Mouse (Mus musculus) brain, embryonic 14.5 days (tissue): ENCODE results near the gene Myh14. TPM values are rescaled to one million over a fixed set of nuclear protein-coding genes. Genes with fewer than 3 reads are reported as not detected.

Experiments
- DNase-seq: peaks from one replicate; pipeline ENCODE4 v3.0.0-alpha.2; 2011; ENCODE audit warnings: low read depth
- CTCF ChIP-seq: fragments of 200-500 bp; IDR thresholded peaks from 2 replicates; pipeline ENCODE4 v1.5.1; 2012; ENCODE audit warnings: inconsistent platforms, mild to moderate bottlenecking, moderate library complexity, borderline replicate concordance; ENCODE audit not compliant: insufficient read depth, insufficient read length; ENCODE audit errors: extremely low read depth
- POLR2A ChIP-seq: fragments of 200-500 bp; IDR thresholded peaks from 2 replicates; pipeline ENCODE4 v1.6.1; 2012; ENCODE audit warnings: mild to moderate bottlenecking, inconsistent platforms, borderline replicate concordance; ENCODE audit not compliant: poor library complexity, insufficient read depth, insufficient read length, severe bottlenecking; ENCODE audit errors: extremely low read depth
- polyA plus RNA-seq: library from polyadenylated mRNA; depleted of rRNA; stranded (reverse); fragments of >200 nt; gene quantifications from 2 replicates; pipeline ENCODE4 v1.2.3, GENCODE M21; 2012

The Myh14 gene
- polyA plus RNA-seq, 1 experiment, result 1.8 TPM

- no peak for DNase-seq
- TF ChIP-seq POLR2A (no peak), CTCF (no peak)
Measured at GRCm38 (mm10) chr7:44663546-44663945, 7.1 kb downstream of the Myh14 start.

GRCm38 (mm10) chr7:44662569-44662968 lies 8.1 kb downstream of the Myh14 start:
- TF ChIP-seq POLR2A, result no peak
- no peak for TF ChIP-seq CTCF
- no peak for DNase-seq

DNA sequence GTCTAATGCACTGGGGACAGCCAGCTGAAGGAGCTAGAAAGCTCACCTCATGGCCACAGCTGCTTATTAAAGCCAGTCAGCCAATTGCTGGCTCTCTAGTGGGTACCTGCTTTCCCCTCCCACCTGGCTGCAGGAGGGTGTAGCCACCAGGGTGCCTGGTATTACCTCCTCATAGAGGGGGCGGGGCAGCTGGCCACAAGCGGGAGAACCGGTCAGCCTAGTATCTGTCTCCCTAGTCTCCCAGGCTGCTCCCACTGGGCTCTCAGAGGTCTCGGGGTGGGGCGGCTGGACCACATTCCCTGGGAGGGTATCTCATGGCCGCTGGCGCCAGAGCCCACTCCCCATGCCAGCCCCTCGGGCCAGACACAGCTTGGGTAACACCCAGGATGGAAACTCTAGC lies 8.5 kb downstream of the Myh14 start:
- DNase-seq, result no peak
- TF ChIP-seq POLR2A (no peak), CTCF (no peak)

GRCm38 (mm10) chr7:44661219-44661618 lies 9.4 kb downstream of the Myh14 start:
- no peak for TF ChIP-seq POLR2A
- no peak for TF ChIP-seq CTCF
- DNase-seq, result peak; percentile 39

GRCm38 (mm10) chr7:44655504-44655903 lies 15.1 kb downstream of the Myh14 start:
- TF ChIP-seq CTCF (peak; percentile 70), POLR2A (no peak)
- peak; percentile 39 for DNase-seq

DNA sequence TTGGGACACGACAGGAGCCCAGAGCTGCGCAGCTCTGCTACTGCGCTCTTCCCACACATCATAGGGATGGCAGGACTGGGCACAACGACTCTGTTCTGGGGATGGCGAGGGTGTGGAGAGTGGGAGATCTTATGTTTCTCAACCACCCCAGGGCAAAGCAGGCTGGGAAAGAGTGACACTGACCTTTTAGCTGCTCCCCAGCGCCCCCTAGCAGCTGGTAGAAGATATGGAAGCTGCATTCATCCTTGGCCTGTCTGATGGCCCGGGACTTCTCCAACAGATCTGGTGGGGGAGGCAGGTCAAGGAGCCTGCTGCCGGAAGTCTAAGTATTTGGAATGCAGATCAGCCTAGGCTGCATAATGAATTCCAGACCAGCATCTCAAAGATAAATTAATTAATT lies 16.9 kb downstream of the Myh14 start:
- DNase-seq, result no peak

GRCm38 (mm10) chr7:44651416-44651815 lies 19.2 kb downstream of the Myh14 start:
- no peak for TF ChIP-seq POLR2A
- no peak for TF ChIP-seq CTCF
- DNase-seq, result no peak

More for the DNA sequence above, 16.9 kb downstream of the Myh14 start:
- TF ChIP-seq POLR2A, result no peak
- TF ChIP-seq CTCF, result peak; percentile 41; the same call in 1 of the 2 replicates

DNA sequence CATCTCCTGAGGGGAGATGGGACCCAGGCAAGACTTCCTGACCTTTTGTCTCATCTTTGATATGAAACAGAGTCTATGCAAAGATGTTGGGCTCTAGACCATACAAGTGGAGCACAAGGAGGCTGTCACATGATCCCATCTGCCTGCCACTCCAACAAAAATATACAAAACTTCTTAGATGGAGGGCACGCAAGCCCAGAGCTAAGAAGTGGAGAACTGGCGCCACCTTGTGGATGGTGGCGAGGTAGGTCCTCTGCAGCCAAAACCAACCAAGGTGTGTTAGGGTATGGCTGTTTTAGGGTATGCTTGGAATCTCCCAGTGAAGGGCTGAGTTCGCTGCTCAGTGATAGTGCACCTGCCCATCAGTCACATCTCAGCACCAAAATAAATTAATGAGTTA lies 20.7 kb downstream of the Myh14 start:
- TF ChIP-seq POLR2A (no peak), CTCF (peak; percentile 85)
- DNase-seq, result peak; percentile 73

GRCm38 (mm10) chr7:44649094-44649610 lies 21.5 kb downstream of the Myh14 start:
- TF ChIP-seq POLR2A (no peak), CTCF (no peak)
- no peak for DNase-seq

GRCm38 (mm10) chr7:44647729-44648128 lies 22.9 kb downstream of the Myh14 start:
- no peak for DNase-seq
- no peak for TF ChIP-seq POLR2A
- no peak for TF ChIP-seq CTCF

- TF ChIP-seq POLR2A (no peak), CTCF (peak; percentile 89)
- peak; percentile 81 for DNase-seq
Measured at GRCm38 (mm10) chr7:44647042-44647724, 23.5 kb downstream of the Myh14 start.

DNA sequence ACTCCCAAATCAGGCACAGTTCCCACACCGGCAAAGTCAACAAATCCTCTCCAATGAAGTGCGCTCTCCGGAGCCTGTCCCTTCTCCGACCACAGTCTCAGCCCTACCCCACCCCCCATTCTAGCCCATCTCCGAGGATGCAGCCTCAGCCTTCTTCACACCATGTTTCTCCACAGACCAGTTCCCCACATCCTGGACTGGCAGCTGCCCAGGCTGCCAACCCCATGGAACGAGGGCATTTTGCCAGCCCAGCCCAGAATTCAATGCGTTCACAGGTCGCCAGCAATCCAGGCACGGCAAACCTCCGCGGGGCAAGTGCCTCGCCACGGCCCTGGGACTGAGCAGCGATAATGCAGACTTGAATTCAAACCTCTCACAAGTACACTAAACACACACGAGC lies 24.7 kb downstream of the Myh14 start:
- peak; percentile 76 for DNase-seq
- TF ChIP-seq POLR2A (no peak), CTCF (no peak)
